Mouse (Mus musculus) ES-E14 (cell line): Measurements from ENCODE around the gene Slc45a1.

Experiments
- CHD2 ChIP-seq: IDR thresholded peaks from 2 replicates; pipeline ENCODE4 v1.6.1; 2014; ENCODE audit warnings: mild to moderate bottlenecking, low read depth, low read length, inconsistent platforms
- HCFC1 ChIP-seq: IDR thresholded peaks from 2 replicates; pipeline ENCODE4 v1.6.1; 2012; ENCODE audit warnings: low read length, inconsistent platforms, borderline replicate concordance; ENCODE audit not compliant: insufficient read depth
- MAFK ChIP-seq: IDR thresholded peaks from 2 replicates; pipeline ENCODE4 v1.6.1; 2014; ENCODE audit warnings: mild to moderate bottlenecking, low read depth, low read length, inconsistent platforms; ENCODE audit not compliant: insufficient read depth
- ZNF384 ChIP-seq: IDR thresholded peaks from 2 replicates; pipeline ENCODE4 v1.6.1; 2012; ENCODE audit warnings: low read depth, low read length, inconsistent platforms

- TF ChIP-seq HCFC1 (no peak), MAFK (no peak), CHD2 (no peak), ZNF384 (no peak)
Observed at GRCm38 (mm10) chr4:150680373-150680772, 28.4 kb upstream of the Slc45a1 start.
